Mouse (Mus musculus): ENCODE results near the gene Tmem240. TPM values are rescaled to one million over a fixed set of nuclear protein-coding genes. Genes with fewer than 3 reads are reported as not detected.

Gene Tmem240
- polyA plus RNA-seq, 1 experiment from 2014 or later, result 0.80 TPM

DNA sequence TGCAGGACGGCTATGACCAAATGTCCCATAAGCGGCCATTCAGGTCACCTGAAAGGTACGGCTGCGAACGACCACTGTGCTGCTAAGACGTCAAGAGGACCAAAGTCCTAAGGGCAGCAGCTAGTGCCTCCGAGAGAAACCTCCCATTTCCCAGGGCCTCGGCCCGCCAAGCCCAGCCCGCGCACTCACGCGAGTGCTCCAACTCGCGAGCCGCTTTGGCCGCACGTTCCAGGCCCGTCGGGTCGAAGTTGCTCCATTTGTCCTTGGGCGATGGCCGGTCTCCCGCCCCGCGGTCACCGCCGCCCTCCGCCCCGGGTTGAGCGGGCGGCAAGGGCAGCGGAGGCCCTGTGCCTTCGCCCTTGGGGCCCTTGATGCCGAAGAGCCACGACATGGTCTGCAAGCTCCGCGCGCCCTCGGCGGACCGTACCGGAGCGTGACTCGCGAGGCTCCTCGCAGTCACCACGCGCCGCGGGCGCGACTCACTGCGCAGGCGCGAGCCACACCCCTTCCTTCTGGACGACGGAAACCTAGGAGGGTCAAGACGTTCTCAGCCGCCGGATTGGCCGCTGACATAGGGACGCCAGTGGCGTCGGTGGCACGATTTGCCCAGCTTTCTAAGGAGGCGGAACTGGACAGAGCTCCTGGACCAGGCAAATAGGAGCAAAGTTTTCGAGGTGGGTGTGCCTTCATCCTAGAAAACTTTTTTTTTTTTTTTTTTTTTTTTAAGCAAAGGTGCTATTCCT is 26.2 kb downstream of the Tmem240 start, which contains the start of gene Atad3a:
Atad3a (minus strand) TSS at position 481 of the 743 bp plus-strand sequence.
- WGBS, result under 1% methylated on average over 68 of the region's 68 CpGs
- ATAC-seq (ENCODE audit: insufficient read depth, low FRiP score, low read depth), result peak; percentile 99
- Histone ChIP-seq H3K4me2 (peak within 1 kb of the TSS; percentile 98), H3K9me3 (no peaks in the 10 kb centered on the region), H3K27ac (peak within 1 kb of the TSS; percentile 63), H3K9ac (peak within 1 kb of the TSS; percentile 73), H3K36me3 (0 out of 2 replicates have a peak, but pooled peaks cover 6% of the 10 kb centered on the region), H3K4me1 (peaks cover 13% of the 10 kb centered on the region), H3K27me3 (replicated peaks) (no peaks in the 10 kb centered on the region), H3K4me3 (replicated peaks) (peak within 1 kb of the TSS; percentile 78)

DNA sequence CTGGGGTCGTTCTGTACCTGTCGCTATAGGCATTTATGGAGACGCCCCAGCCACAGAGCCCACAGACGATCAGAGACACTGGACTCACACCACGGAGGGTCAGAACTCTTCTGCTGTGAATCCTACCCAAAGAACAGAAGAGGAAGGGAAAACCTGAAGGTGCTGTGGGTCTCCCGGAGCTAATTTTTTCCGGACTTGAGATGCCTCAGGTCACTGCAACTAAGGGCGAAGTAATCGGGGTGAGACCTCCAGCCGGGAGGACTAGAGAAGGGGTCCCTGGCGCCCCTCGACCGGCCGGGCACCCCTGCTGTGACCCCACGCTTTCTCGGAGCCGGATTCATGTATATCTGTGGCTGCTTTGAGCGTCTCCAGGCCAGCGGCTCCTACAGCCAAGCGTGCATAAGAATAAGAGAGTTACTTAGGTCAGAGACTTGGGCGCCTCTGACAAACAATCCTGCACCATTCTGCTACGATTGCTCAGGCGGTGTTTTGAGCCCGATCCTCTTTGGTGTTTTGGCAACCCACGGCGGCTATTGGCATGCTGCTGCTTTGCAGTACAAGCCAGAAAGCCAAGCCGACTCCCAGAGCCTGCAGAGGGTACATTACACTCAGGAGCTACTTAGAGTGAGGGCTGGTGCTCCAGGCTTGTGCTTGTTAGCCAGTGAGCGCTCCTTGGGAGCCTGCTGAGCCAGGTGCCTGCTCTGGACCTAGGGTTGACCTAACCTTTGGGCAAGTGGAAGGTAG is 26.9 kb downstream of the Tmem240 start:
- no peaks in the 10 kb centered on the region for H3K27me3 ChIP-seq (replicated peaks)
- WGBS, result 2% methylated on average over 28 of the region's 28 CpGs
- H3K36me3 ChIP-seq, result no peaks in the 10 kb centered on the region
- ATAC-seq (ENCODE audit: insufficient read depth, low FRiP score, low read depth), result no peak
- H3K9me3 ChIP-seq, result no peaks in the 10 kb centered on the region
- H3K4me3 ChIP-seq (replicated peaks), result peak overlapping the region; percentile 78
- peak overlapping the region; percentile 66 for H3K9ac ChIP-seq
- H3K27ac ChIP-seq, result peak overlapping the region; percentile 63; the same call in 1 of the 2 replicates
- peaks cover 13% of the 10 kb centered on the region for H3K4me1 ChIP-seq
- peak overlapping the region; percentile 98 for H3K4me2 ChIP-seq

DNA sequence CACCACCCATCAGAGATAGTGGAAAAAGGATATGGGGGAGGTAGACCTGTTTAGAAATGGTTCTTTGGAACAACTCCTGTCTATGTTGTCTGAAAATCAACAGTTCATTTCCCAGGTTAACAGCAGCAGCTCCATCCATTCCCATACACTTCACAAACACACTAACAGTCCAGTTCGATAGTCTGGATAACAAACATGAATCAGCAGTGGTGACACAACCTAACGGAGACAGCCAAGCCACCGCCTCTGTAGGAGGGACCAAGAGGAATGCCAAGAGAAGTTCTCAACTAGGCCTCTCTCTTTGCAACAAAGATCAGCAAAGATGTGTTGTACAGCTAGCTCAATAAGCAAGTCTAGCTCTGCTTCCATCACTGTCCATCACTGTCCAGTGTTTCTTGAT is 27.8 kb downstream of the Tmem240 start:
- H3K27ac ChIP-seq, result no peak overlapping the region
- no peak overlapping the region for H3K4me3 ChIP-seq (replicated peaks)
- 77% methylated on average over 3 of the region's 3 CpGs for WGBS
- H3K36me3 ChIP-seq, result no peaks in the 10 kb centered on the region
- H3K9me3 ChIP-seq, result no peaks in the 10 kb centered on the region
- H3K4me2 ChIP-seq, result no peak overlapping the region
- no peak overlapping the region for H3K9ac ChIP-seq
- H3K4me1 ChIP-seq, result peaks cover 13% of the 10 kb centered on the region
- no peak for ATAC-seq (ENCODE audit: insufficient read depth, low FRiP score, low read depth)
- no peaks in the 10 kb centered on the region for H3K27me3 ChIP-seq (replicated peaks)

DNA sequence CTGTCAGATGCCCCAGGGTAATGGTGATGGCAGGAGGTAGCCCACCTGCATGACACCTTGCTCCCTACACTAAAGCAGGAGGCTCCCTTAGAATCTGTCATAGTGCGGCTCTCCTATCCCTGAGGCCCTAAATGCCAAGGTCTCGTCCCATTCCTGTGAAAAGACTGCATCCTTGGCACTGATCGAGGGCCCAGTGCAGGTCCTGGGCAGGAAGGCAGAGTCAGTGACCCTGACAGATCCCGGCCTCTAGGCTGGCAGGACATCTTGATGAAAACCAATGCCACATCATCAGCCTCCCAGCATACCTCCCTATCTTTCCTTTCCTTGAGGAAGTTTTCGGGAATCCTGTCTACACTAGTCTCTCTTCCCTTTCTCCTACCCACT is 34.9 kb downstream of the Tmem240 start:
- 64% methylated on average over 5 of the region's 5 CpGs for WGBS
- no peak for ATAC-seq (ENCODE audit: insufficient read depth, low FRiP score, low read depth)

DNA sequence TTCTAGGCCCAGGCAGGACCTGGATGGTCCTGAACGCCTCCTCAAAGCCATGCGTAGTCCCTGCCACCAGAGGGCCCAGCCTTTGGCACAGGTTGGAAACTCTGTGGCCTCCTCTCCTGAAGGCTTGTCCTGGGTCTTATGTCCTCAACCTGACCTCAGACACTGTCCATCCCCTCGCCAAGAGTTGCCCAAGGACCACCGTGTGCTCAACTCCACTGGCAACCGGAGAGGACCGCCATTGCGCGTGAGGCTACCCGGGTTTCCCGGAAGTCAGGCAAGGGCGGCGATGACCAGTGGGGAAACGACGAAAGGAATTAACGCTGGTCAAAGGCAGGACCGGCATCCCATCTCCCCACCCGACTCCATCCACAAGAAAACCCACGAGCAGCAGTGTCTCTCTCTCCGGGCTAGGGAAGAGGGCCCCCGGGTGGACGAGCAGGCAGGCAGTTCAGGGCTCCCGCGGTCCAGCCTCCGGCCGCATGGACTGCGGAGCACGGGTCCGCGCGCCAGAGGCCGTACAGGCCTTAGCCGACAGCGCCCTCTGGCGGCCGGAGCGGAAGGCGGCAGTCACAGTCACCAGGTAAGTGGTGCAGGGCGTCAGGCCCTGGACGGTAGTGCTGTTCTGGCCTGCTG is 35.4 kb downstream of the Tmem240 start:
- under 1% methylated on average over 39 of the region's 39 CpGs for WGBS
- Histone ChIP-seq H3K9ac (peak overlapping the region; percentile 64), H3K4me3 (replicated peaks) (peak overlapping the region; percentile 53), H3K4me2 (peak overlapping the region; percentile 81), H3K4me1 (peaks cover 18% of the 10 kb centered on the region), H3K27ac (peak overlapping the region; percentile 63), H3K9me3 (no peaks in the 10 kb centered on the region), H3K36me3 (no peaks in the 10 kb centered on the region), H3K27me3 (replicated peaks) (no peaks in the 10 kb centered on the region)
- peak; percentile 85 for ATAC-seq (ENCODE audit: insufficient read depth, low FRiP score, low read depth)

More for the DNA sequence above, 34.9 kb downstream of the Tmem240 start:
- Histone ChIP-seq H3K9ac (peak overlapping the region; percentile 64; the same call in 1 of the 2 replicates), H3K9me3 (no peaks in the 10 kb centered on the region), H3K27me3 (replicated peaks) (no peaks in the 10 kb centered on the region), H3K4me1 (peaks cover 16% of the 10 kb centered on the region; the same call in 1 of the 2 replicates), H3K36me3 (no peaks in the 10 kb centered on the region), H3K4me2 (peak overlapping the region; percentile 81), H3K27ac (peak overlapping the region; percentile 63; the same call in 1 of the 2 replicates), H3K4me3 (replicated peaks) (peak overlapping the region; percentile 53)

DNA sequence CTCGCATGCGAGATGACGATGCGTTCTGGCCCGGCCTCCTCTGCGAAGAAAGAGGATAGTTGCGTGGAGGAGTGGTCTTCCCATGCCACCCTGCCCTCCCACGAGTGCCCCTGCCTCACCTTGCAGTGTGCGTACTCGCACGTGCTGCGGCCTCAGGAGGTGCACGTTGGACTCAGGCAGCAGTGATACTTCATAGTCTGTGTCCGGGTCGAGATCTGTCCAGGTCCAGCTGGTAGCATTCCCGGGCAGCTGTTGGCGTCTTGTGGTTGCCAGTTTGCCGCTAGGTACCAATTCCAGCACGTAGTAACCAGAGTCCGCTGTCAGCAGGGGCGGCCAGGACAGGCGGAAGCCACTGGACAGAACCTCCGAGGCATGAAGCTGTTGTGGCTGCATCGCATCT is 36.0 kb downstream of the Tmem240 start:
- peak overlapping the region; percentile 64; the same call in 1 of the 2 replicates for H3K9ac ChIP-seq
- no peaks in the 10 kb centered on the region for H3K27me3 ChIP-seq (replicated peaks)
- peak overlapping the region; percentile 53 for H3K4me3 ChIP-seq (replicated peaks)
- peak overlapping the region; percentile 81 for H3K4me2 ChIP-seq
- H3K4me1 ChIP-seq, result peaks cover 24% of the 10 kb centered on the region
- H3K27ac ChIP-seq, result no peak overlapping the region
- no peak for ATAC-seq (ENCODE audit: insufficient read depth, low FRiP score, low read depth)
- no peaks in the 10 kb centered on the region for H3K36me3 ChIP-seq
- 44% methylated on average over 24 of the region's 24 CpGs for WGBS
- H3K9me3 ChIP-seq, result no peaks in the 10 kb centered on the region

DNA sequence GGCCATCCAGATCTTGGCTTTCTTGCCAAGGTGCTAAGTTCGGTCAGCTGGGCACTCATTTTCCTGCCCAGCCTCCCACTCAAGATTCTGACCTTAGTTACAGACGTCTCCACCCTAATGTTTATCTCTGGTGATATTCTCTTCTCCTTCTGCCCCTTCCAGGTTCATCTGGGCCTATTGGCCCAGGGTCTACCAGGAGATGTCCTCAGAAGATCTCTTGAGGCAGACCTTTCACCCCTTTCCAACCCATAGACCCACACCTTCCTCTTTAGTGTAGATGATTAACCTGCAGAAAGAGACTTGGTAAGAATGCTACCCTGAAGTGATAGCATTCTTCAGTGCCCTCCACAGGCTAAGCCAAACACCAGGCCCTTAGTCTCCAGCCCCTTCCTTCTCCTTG is 37.1 kb downstream of the Tmem240 start:
- peaks cover 31% of the 10 kb centered on the region for H3K4me1 ChIP-seq
- no peak overlapping the region for H3K9ac ChIP-seq
- H3K27me3 ChIP-seq (replicated peaks), result no peaks in the 10 kb centered on the region
- no peaks in the 10 kb centered on the region for H3K36me3 ChIP-seq
- no peaks in the 10 kb centered on the region for H3K9me3 ChIP-seq
- no peak overlapping the region for H3K27ac ChIP-seq
- H3K4me2 ChIP-seq, result no peak overlapping the region
- H3K4me3 ChIP-seq (replicated peaks), result no peak overlapping the region
- ATAC-seq (ENCODE audit: insufficient read depth, low FRiP score, low read depth), result no peak
- WGBS, result 74% methylated on average over 2 of the region's 2 CpGs

DNA sequence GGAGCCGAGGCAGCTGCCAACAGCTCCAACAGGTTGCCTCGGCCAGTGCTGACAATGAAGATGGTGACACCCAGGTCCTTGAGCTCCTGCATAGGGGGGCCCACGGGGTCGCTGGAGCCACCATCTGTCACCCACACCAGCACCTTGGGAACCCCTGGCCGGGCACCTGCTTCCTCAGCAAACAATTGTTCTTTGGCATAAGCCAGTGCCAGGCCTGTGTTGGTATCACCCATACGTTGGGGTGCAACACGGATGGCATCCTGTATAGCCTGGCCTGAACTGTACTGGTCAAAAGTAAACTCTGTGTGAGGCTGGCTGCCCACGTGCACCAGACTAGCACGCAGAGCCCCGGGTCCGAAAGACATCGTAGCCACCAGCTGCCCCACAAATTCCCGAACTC is 38.2 kb downstream of the Tmem240 start:
- H3K36me3 ChIP-seq, result no peaks in the 10 kb centered on the region
- no peaks in the 10 kb centered on the region for H3K9me3 ChIP-seq
- H3K9ac ChIP-seq, result no peak overlapping the region
- H3K27me3 ChIP-seq (replicated peaks), result no peaks in the 10 kb centered on the region
- WGBS, result 85% methylated on average over 13 of the region's 13 CpGs
- no peak overlapping the region for H3K4me3 ChIP-seq (replicated peaks)
- no peak for ATAC-seq (ENCODE audit: insufficient read depth, low FRiP score, low read depth)
- peak overlapping the region; percentile 77; the same call in 1 of the 2 replicates for H3K4me2 ChIP-seq
- H3K4me1 ChIP-seq, result peaks cover 38% of the 10 kb centered on the region
- H3K27ac ChIP-seq, result no peak overlapping the region

DNA sequence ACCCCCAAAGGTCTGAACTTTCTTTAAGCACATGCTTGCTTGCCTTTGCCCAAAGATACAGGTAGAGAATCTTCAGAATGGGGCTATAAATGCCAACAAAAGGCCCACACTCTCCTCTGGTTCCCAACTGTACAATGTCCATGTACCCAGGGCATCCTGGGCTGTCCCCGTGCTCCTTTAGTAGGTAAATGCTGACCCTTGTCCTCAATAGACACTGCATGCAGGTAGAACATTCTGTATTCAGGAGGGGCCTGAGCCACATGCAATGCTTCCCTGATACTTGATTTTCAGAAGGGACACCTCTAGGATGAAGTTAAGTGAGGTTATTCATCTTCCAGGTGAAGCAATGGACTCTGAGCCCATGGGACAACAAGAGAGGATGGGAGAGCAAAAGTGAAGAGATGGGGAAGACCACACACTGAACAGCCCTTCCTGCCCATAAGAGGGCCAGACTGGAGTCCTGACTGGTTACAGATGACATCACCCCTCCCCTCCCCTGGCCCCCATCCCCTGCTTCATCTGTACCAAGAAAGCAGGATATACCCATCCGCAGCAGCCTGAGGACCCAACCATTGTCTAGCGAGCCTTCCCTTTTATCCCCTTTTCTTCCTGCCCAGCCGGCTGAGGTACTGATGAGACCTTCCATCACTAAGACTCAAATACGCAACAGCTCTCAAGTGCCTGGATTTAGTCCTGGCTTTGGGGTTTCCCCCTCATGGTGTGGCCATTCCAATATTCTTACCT is 38.9 kb downstream of the Tmem240 start:
- Histone ChIP-seq H3K36me3 (no peaks in the 10 kb centered on the region), H3K4me2 (peak overlapping the region; percentile 77), H3K9me3 (no peaks in the 10 kb centered on the region), H3K27me3 (replicated peaks) (no peaks in the 10 kb centered on the region), H3K27ac (no peak overlapping the region), H3K9ac (no peak overlapping the region), H3K4me1 (peaks cover 40% of the 10 kb centered on the region), H3K4me3 (replicated peaks) (peak overlapping the region; percentile 47)
- ATAC-seq (ENCODE audit: insufficient read depth, low FRiP score, low read depth), result no peak
- WGBS, result 29% methylated on average over 5 of the region's 5 CpGs

DNA sequence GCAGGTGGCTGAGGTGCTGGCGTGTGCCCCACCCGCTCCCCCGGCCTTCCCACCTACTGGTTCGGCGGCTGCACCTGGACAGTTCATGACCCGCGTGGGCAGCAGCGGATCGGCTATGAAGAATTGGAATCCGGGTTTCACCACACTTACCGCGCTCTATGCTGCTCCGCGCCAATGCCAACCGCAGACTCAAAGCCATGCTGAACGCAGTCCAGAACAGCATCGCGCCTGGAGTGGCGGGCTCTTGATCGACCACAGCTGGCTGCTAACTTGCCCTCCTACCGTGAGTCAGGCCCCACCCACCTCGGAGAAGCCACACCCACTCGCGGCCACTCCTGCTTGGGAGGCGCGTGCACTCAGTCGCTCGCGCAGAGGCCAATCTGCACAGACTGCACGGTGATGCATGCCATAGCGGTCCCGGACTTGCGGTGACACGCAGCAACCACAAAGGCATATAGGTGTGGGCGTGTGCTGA is 39.7 kb downstream of the Tmem240 start, which contains the start of gene Vwa1:
Vwa1 (minus strand) TSS at position 419 of the 475 bp plus-strand sequence.
- Histone ChIP-seq H3K4me1 (peaks cover 39% of the 10 kb centered on the region), H3K9ac (no peak within 1 kb of the TSS), H3K4me2 (peak within 1 kb of the TSS; percentile 77), H3K27me3 (replicated peaks) (no peaks in the 10 kb centered on the region), H3K27ac (peak within 1 kb of the TSS; percentile 86), H3K36me3 (no peaks in the 10 kb centered on the region), H3K9me3 (no peaks in the 10 kb centered on the region), H3K4me3 (replicated peaks) (peak within 1 kb of the TSS; percentile 47)
- peak; percentile 82 for ATAC-seq (ENCODE audit: insufficient read depth, low FRiP score, low read depth)
- WGBS, result under 1% methylated on average over 35 of the region's 35 CpGs

Data from stomach, embryonic 15.5 days (tissue).